Comparison of ENCODE assay signal across 23 mouse cellular contexts in the genomic region with DNA sequence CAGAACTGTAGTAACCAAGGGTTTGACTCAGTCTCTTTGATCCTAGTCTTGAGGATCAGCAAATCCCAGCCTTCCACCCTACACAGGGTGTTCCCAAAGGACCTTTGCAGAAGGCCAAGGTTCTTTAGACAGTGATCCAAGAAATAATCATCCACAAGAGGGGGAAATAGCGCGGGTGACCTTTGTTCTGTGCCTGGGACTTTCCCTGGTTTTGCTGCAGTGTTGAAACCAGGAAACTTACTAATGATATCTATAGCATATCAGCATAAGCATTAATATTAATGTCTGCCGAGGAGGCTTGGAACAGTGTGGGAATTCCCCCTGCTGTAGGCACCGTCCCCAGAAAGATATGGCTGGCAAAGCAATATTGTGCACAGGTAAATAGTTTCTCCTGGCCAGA.
DNase-seq lines count a peak whose midpoint lies in the region; ATAC-seq and TF ChIP-seq lines count a peak whose summit lies in the region.
"Had no signal": no experiment of that assay in that cellular context is flagged by ENCODE, and none has a peak within 500 bp of the region (broad histone marks: within the 10 kb centered on the region; RNA-seq: fewer than 3 reads in every experiment).

No protein-coding gene starts in this region.

- H3K9me3 ChIP-seq in intestine, postnatal 0 days (ENCODE audit: control insufficient read depth) = no peaks in the 10 kb centered on the region
- H3K9me3 ChIP-seq in stomach, postnatal 0 days (ENCODE audit: control insufficient read depth, low read length) = no peaks in the 10 kb centered on the region
- no peaks in the 10 kb centered on the region for H3K9me3 ChIP-seq in hindbrain, embryonic 12.5 days (replicated peaks)
- H3K9me3 ChIP-seq in embryonic facial prominence, embryonic 10.5 days = no peaks in the 10 kb centered on the region
- H3K9me3 ChIP-seq: embryonic facial prominence, embryonic 13.5 days; forebrain, embryonic 12.5 days; heart, embryonic 10.5 days; heart, embryonic 15.5 days had no signal

- ATAC-seq in activated CD4-positive, CD25-positive, alpha-beta regulatory T cell, adult 4 months = peak; percentile 52
- peak; percentile 93 for ATAC-seq in intestine, postnatal 0 days
- peak; percentile 61 for ATAC-seq in stomach, postnatal 0 days (ENCODE audit: low FRiP score, low TSS enrichment)
- no peak for ATAC-seq in hindbrain, embryonic 12.5 days (ENCODE audit: low FRiP score)
- ATAC-seq: forebrain, embryonic 16.5 days; Patski had no signal

- no peak overlapping the region for H3K4me3 ChIP-seq in intestine, postnatal 0 days (ENCODE audit: low read depth, low read length)
- H3K4me3 ChIP-seq in stomach, postnatal 0 days (ENCODE audit: low read depth, low read length) = no peak overlapping the region
- no peak overlapping the region for H3K4me3 ChIP-seq in hindbrain, embryonic 12.5 days
- H3K4me3 ChIP-seq in embryonic facial prominence, embryonic 10.5 days = no peak overlapping the region
- H3K4me3 ChIP-seq: embryonic facial prominence, embryonic 13.5 days; forebrain, embryonic 12.5 days; gastrocnemius, adult 2 months; heart, embryonic 10.5 days; heart, embryonic 15.5 days had no signal

- H3K4me1 ChIP-seq in intestine, postnatal 0 days (replicated peaks; ENCODE audit: control insufficient read depth, insufficient read depth, low read length) = peaks cover 2% of the 10 kb centered on the region; the same call in 1 of the 2 replicates
- no peaks in the 10 kb centered on the region for H3K4me1 ChIP-seq in stomach, postnatal 0 days (replicated peaks; ENCODE audit: control insufficient read depth, insufficient read depth)
- H3K4me1 ChIP-seq in hindbrain, embryonic 12.5 days = no peaks in the 10 kb centered on the region
- no peaks in the 10 kb centered on the region for H3K4me1 ChIP-seq in embryonic facial prominence, embryonic 10.5 days
- H3K4me1 ChIP-seq: embryonic facial prominence, embryonic 13.5 days; forebrain, embryonic 12.5 days; heart, embryonic 15.5 days had no signal

- peak; percentile 55 for TF ChIP-seq CTCF in intestine, postnatal 0 days (IDR thresholded peaks at IDR 0.05; ENCODE audit: low read depth)
- TF ChIP-seq CTCF in stomach, postnatal 0 days (IDR thresholded peaks at IDR 0.05; ENCODE audit: low read depth) = no peak

- WGBS in intestine, postnatal 0 days = 37% methylated on average over 4 of the region's 4 CpGs
- WGBS in stomach, postnatal 0 days = 75% methylated on average over 4 of the region's 4 CpGs
- 90% methylated on average over 4 of the region's 4 CpGs for WGBS in hindbrain, embryonic 12.5 days
- 94% methylated on average over 4 of the region's 4 CpGs for WGBS in embryonic facial prominence, embryonic 10.5 days

- no peak overlapping the region for H3K9ac ChIP-seq in intestine, postnatal 0 days (ENCODE audit: low read depth, low read length)
- H3K9ac ChIP-seq in stomach, postnatal 0 days (ENCODE audit: low read length) = no peak overlapping the region
- H3K9ac ChIP-seq in hindbrain, embryonic 12.5 days = no peak overlapping the region
- H3K9ac ChIP-seq: embryonic facial prominence, embryonic 13.5 days; forebrain, embryonic 12.5 days; heart, embryonic 15.5 days; hindbrain, embryonic 14.5 days had no signal

- DNase-seq in testis, postnatal 10 days (ENCODE audit: low spot score) = peak; percentile 10
- no peak for DNase-seq in testis, postnatal 14 days (ENCODE audit: low spot score)
- peak; percentile 43 for DNase-seq in stomach, postnatal 0 days (ENCODE audit: low spot score)
- DNase-seq in cerebellum, postnatal 10 days = no peak
- no peak for DNase-seq in embryonic facial prominence, embryonic 10.5 days (ENCODE audit: low spot score)
- DNase-seq: adrenal gland, adult 2 months; adrenal gland, postnatal 25 days; cerebellum, adult 8-10 months; cerebellum, postnatal 25 days; gastrocnemius, adult 2 months; gastrocnemius, postnatal 25 days; heart, adult 18-20 months; heart, postnatal 14 days had no signal

- TF ChIP-seq EP300 in stomach, postnatal 0 days (optimal IDR thresholded peaks at IDR 0.05) = no peak

- H3K36me3 ChIP-seq in intestine, postnatal 0 days (ENCODE audit: control insufficient read depth, insufficient read depth) = no peaks in the 10 kb centered on the region
- H3K36me3 ChIP-seq in stomach, postnatal 0 days (ENCODE audit: control insufficient read depth, insufficient read depth, low read length) = no peaks in the 10 kb centered on the region
- no peaks in the 10 kb centered on the region for H3K36me3 ChIP-seq in hindbrain, embryonic 12.5 days
- H3K36me3 ChIP-seq in embryonic facial prominence, embryonic 10.5 days (replicated peaks) = no peaks in the 10 kb centered on the region
- H3K36me3 ChIP-seq: embryonic facial prominence, embryonic 13.5 days; forebrain, embryonic 12.5 days; heart, embryonic 10.5 days; heart, embryonic 15.5 days had no signal

- no peaks in the 10 kb centered on the region for H3K27me3 ChIP-seq in intestine, postnatal 0 days (replicated peaks; ENCODE audit: control insufficient read depth, insufficient read depth, low read length)
- no peaks in the 10 kb centered on the region for H3K27me3 ChIP-seq in stomach, postnatal 0 days (ENCODE audit: control insufficient read depth, insufficient read depth, low read length)
- H3K27me3 ChIP-seq in hindbrain, embryonic 12.5 days = no peaks in the 10 kb centered on the region
- H3K27me3 ChIP-seq in embryonic facial prominence, embryonic 10.5 days (replicated peaks; ENCODE audit: low read depth, poor library complexity, severe bottlenecking) = no peaks in the 10 kb centered on the region
- H3K27me3 ChIP-seq: embryonic facial prominence, embryonic 13.5 days; forebrain, embryonic 12.5 days; heart, embryonic 15.5 days; Patski had no signal

- H3K4me2 ChIP-seq in intestine, postnatal 0 days (replicated peaks; ENCODE audit: low read depth) = no peak overlapping the region
- H3K4me2 ChIP-seq in stomach, postnatal 0 days (replicated peaks; ENCODE audit: low read depth) = no peak overlapping the region
- H3K4me2 ChIP-seq in hindbrain, embryonic 12.5 days (replicated peaks) = no peak overlapping the region
- H3K4me2 ChIP-seq: embryonic facial prominence, embryonic 13.5 days; forebrain, embryonic 12.5 days; heart, embryonic 15.5 days; hindbrain, embryonic 14.5 days had no signal

- H3K27ac ChIP-seq in intestine, postnatal 0 days (ENCODE audit: low read depth, low read length) = no peak overlapping the region
- no peak overlapping the region for H3K27ac ChIP-seq in stomach, postnatal 0 days (replicated peaks)
- H3K27ac ChIP-seq in hindbrain, embryonic 12.5 days = no peak overlapping the region
- H3K27ac ChIP-seq in embryonic facial prominence, embryonic 10.5 days (replicated peaks) = no peak overlapping the region
- H3K27ac ChIP-seq: embryonic facial prominence, embryonic 13.5 days; forebrain, embryonic 12.5 days; gastrocnemius, adult 2 months; heart, embryonic 10.5 days; heart, embryonic 15.5 days; hindbrain, embryonic 14.5 days had no signal

Comparison
In these comparisons a context has a peak if more than half of its experiments do, and no peak if none do; other contexts are left out.
1. DNase-seq: peak in testis, postnatal 10 days (single experiment) and stomach, postnatal 0 days (single experiment); none in testis, postnatal 14 days (single experiment), cerebellum, postnatal 10 days (0 of 2) and embryonic facial prominence, embryonic 10.5 days (single experiment).